Mouse (Mus musculus) intestine, embryonic 16.5 days (tissue): ENCODE results near the gene Sec11a. TPM values are rescaled to one million over a fixed set of nuclear protein-coding genes. Genes with fewer than 3 reads are reported as not detected.

Experiments used
- ATAC-seq: fragments of 200-750 bp; cut with Nextera tagmentation; 2 replicates; pipeline ENCODE4 v1.8.0; 2017; ENCODE audit warnings: moderate TSS enrichment, moderate library complexity
- H3K27ac ChIP-seq: fragments of 300-500 bp; sonication (generic); 2 replicates; pipeline ENCODE4 v1.5.1; 2014; ENCODE audit warnings: mild to moderate bottlenecking, low read length
- H3K27me3 ChIP-seq: fragments of 300-500 bp; sonication (generic); replicated peaks from 2 replicates; pipeline ENCODE4 v1.6.1; 2014; ENCODE audit warnings: low read length, control low read depth, mixed read lengths; ENCODE audit not compliant: control insufficient read depth, insufficient read depth
- H3K36me3 ChIP-seq: fragments of 300-500 bp; sonication (generic); 2 replicates; pipeline ENCODE4 v1.6.1; 2014; ENCODE audit warnings: low read length, control low read depth; ENCODE audit not compliant: control insufficient read depth, insufficient read depth
- H3K4me1 ChIP-seq: fragments of 300-500 bp; sonication (generic); 2 replicates; pipeline ENCODE4 v1.6.1; 2014; ENCODE audit warnings: low read length, control low read depth, mixed read lengths; ENCODE audit not compliant: control insufficient read depth, insufficient read depth
- H3K4me2 ChIP-seq: fragments of 300-500 bp; sonication (generic); 2 replicates; pipeline ENCODE4 v1.6.1; 2014; ENCODE audit warnings: low read depth, low read length, control low read depth
- H3K4me3 ChIP-seq: fragments of 300-500 bp; sonication (generic); 2 replicates; pipeline ENCODE4 v1.5.1; 2014; ENCODE audit warnings: mild to moderate bottlenecking, low read length
- H3K9ac ChIP-seq: fragments of 300-500 bp; sonication (generic); 2 replicates; pipeline ENCODE4 v1.6.1; 2014; ENCODE audit warnings: low read depth, low read length
- H3K9me3 ChIP-seq: fragments of 300-500 bp; sonication (generic); 2 replicates; pipeline ENCODE4 v1.6.1; 2016; ENCODE audit warnings: low read length, control low read depth; ENCODE audit not compliant: control insufficient read depth
- WGBS: fragments of 180-500 bp; shearing (Covaris S2); extraction: QIAGEN DNeasy Blood & Tissue Kit; methylation state at CpG from one replicate; pipeline ENCODE4 v1.1.7; 2014; 5-methylcytosine and 5-hydroxymethylcytosine counted together
- polyA plus RNA-seq: library from polyadenylated mRNA; unstranded; fragments of >200 nt; fragmentation: Nextera tagmentation; extraction: Ambion mirVana; gene quantifications from 2 replicates; pipeline ENCODE4 v1.2.1, GENCODE M21; 2015

Sec11a gene
- polyA plus RNA-seq, 1 experiment from 2014 or later, result 256 TPM

GRCm38 (mm10) chr7:80932777-80933176 lies 14.8 kb downstream of the Sec11a start:
- no peak overlapping the region for H3K4me2 ChIP-seq
- no peak overlapping the region for H3K27ac ChIP-seq
- H3K9ac ChIP-seq, result no peak overlapping the region
- no peaks in the 10 kb centered on the region for H3K27me3 ChIP-seq
- no peaks in the 10 kb centered on the region for H3K9me3 ChIP-seq
- ATAC-seq, result no peak
- 84% methylated on average over 1 of the region's 1 CpGs for WGBS
- H3K4me3 ChIP-seq, result no peak overlapping the region
- 0 out of 2 replicates have a peak, but pooled peaks cover 4% of the 10 kb centered on the region for H3K36me3 ChIP-seq
- no peaks in the 10 kb centered on the region for H3K4me1 ChIP-seq

GRCm38 (mm10) chr7:80931618-80932207 lies 15.9 kb downstream of the Sec11a start:
- no peaks in the 10 kb centered on the region for H3K27me3 ChIP-seq
- ATAC-seq, result no peak
- WGBS, result 88% methylated on average over 8 of the region's 8 CpGs

GRCm38 (mm10) chr7:80923165-80923564 lies 24.4 kb downstream of the Sec11a start:
- 88% methylated on average over 2 of the region's 2 CpGs for WGBS
- ATAC-seq, result no peak
- Histone ChIP-seq H3K27ac (no peak overlapping the region), H3K9me3 (no peaks in the 10 kb centered on the region), H3K27me3 (no peaks in the 10 kb centered on the region), H3K36me3 (0 out of 2 replicates have a peak, but pooled peaks cover 3% of the 10 kb centered on the region), H3K4me3 (no peak overlapping the region), H3K4me1 (no peaks in the 10 kb centered on the region), H3K9ac (no peak overlapping the region), H3K4me2 (no peak overlapping the region)

More at GRCm38 (mm10) chr7:80931618-80932207, 15.9 kb downstream of the Sec11a start:
- no peak overlapping the region for H3K4me3 ChIP-seq
- no peak overlapping the region for H3K27ac ChIP-seq
- no peaks in the 10 kb centered on the region for H3K4me1 ChIP-seq
- H3K9ac ChIP-seq, result no peak overlapping the region
- H3K9me3 ChIP-seq, result no peaks in the 10 kb centered on the region
- 0 out of 2 replicates have a peak, but pooled peaks cover 4% of the 10 kb centered on the region for H3K36me3 ChIP-seq
- no peak overlapping the region for H3K4me2 ChIP-seq

GRCm38 (mm10) chr7:80919647-80920008 lies 28.0 kb downstream of the Sec11a start:
- no peak overlapping the region for H3K9ac ChIP-seq
- peak; percentile 18; the same call in 1 of the 2 replicates for ATAC-seq
- H3K36me3 ChIP-seq, result 0 out of 2 replicates have a peak, but pooled peaks cover 4% of the 10 kb centered on the region

GRCm38 (mm10) chr7:80918982-80919646 lies 28.5 kb downstream of the Sec11a start:
- no peaks in the 10 kb centered on the region for H3K27me3 ChIP-seq
- peak; percentile 73 for ATAC-seq

More at GRCm38 (mm10) chr7:80919647-80920008, 28.0 kb downstream of the Sec11a start:
- Histone ChIP-seq H3K4me2 (no peak overlapping the region), H3K4me1 (no peaks in the 10 kb centered on the region), H3K27me3 (no peaks in the 10 kb centered on the region), H3K27ac (no peak overlapping the region), H3K4me3 (no peak overlapping the region), H3K9me3 (no peaks in the 10 kb centered on the region)
- 72% methylated on average over 5 of the region's 5 CpGs for WGBS

GRCm38 (mm10) chr7:80917916-80918465 lies 29.6 kb downstream of the Sec11a start:
- no peak overlapping the region for H3K4me2 ChIP-seq
- no peaks in the 10 kb centered on the region for H3K9me3 ChIP-seq
- H3K4me1 ChIP-seq, result no peaks in the 10 kb centered on the region
- no peak overlapping the region for H3K27ac ChIP-seq
- H3K9ac ChIP-seq, result no peak overlapping the region
- no peaks in the 10 kb centered on the region for H3K27me3 ChIP-seq
- WGBS, result 76% methylated on average over 4 of the region's 4 CpGs
- H3K36me3 ChIP-seq, result 0 out of 2 replicates have a peak, but pooled peaks cover 5% of the 10 kb centered on the region
- no peak for ATAC-seq
- no peak overlapping the region for H3K4me3 ChIP-seq

More at GRCm38 (mm10) chr7:80918982-80919646, 28.5 kb downstream of the Sec11a start:
- 65% methylated on average over 8 of the region's 8 CpGs for WGBS
- no peak overlapping the region for H3K4me3 ChIP-seq
- no peaks in the 10 kb centered on the region for H3K9me3 ChIP-seq
- no peaks in the 10 kb centered on the region for H3K4me1 ChIP-seq
- H3K36me3 ChIP-seq, result 0 out of 2 replicates have a peak, but pooled peaks cover 2% of the 10 kb centered on the region
- H3K4me2 ChIP-seq, result no peak overlapping the region
- H3K27ac ChIP-seq, result no peak overlapping the region
- no peak overlapping the region for H3K9ac ChIP-seq

GRCm38 (mm10) chr7:80912496-80912895 lies 35.1 kb downstream of the Sec11a start:
- H3K4me2 ChIP-seq, result no peak overlapping the region
- no peak overlapping the region for H3K27ac ChIP-seq
- 87% methylated on average over 8 of the region's 8 CpGs for WGBS
- no peak overlapping the region for H3K9ac ChIP-seq
- no peaks in the 10 kb centered on the region for H3K9me3 ChIP-seq
- no peak overlapping the region for H3K4me3 ChIP-seq
- no peaks in the 10 kb centered on the region for H3K27me3 ChIP-seq
- no peaks in the 10 kb centered on the region for H3K4me1 ChIP-seq
- ATAC-seq, result no peak
- H3K36me3 ChIP-seq, result 0 out of 2 replicates have a peak, but pooled peaks cover 5% of the 10 kb centered on the region

GRCm38 (mm10) chr7:80911053-80911452 lies 36.5 kb downstream of the Sec11a start:
- no peak overlapping the region for H3K9ac ChIP-seq
- no peaks in the 10 kb centered on the region for H3K27me3 ChIP-seq
- H3K27ac ChIP-seq, result no peak overlapping the region
- 0 out of 2 replicates have a peak, but pooled peaks cover 5% of the 10 kb centered on the region for H3K36me3 ChIP-seq
- H3K4me3 ChIP-seq, result no peak overlapping the region
- no peak overlapping the region for H3K4me2 ChIP-seq
- H3K9me3 ChIP-seq, result no peaks in the 10 kb centered on the region
- 75% methylated on average over 7 of the region's 7 CpGs for WGBS
- peak; percentile 59 for ATAC-seq
- H3K4me1 ChIP-seq, result no peaks in the 10 kb centered on the region

- WGBS, result 4% methylated on average over 19 of the region's 19 CpGs
- Histone ChIP-seq H3K36me3 (no peaks in the 10 kb centered on the region), H3K9ac (peak within 1 kb of the TSS; percentile 70), H3K27me3 (no peaks in the 10 kb centered on the region), H3K27ac (no peak within 1 kb of the TSS), H3K4me2 (peak within 1 kb of the TSS; percentile 93), H3K4me3 (peak within 1 kb of the TSS; percentile 54), H3K9me3 (no peaks in the 10 kb centered on the region), H3K4me1 (peaks cover 10% of the 10 kb centered on the region)
- peak; percentile 51 for ATAC-seq
Observed at GRCm38 (mm10) chr7:80904921-80905515, 42.6 kb downstream of the Sec11a start, which contains the start of gene Nmb. Gene Nmb (minus strand): TSS chr7:80905076.
